Mouse (Mus musculus) CH12.LX (cell line): Measurements from ENCODE around the gene Coq3. TPM values are rescaled to one million over a fixed set of nuclear protein-coding genes. Genes with fewer than 3 reads are reported as not detected.

Source experiments
- DNase-seq: peaks from one replicate; pipeline ENCODE4 v3.0.0-alpha.2; 2013; ENCODE audit errors: extremely low read depth
- H3K27ac ChIP-seq: 2 replicates; pipeline ENCODE4 v1.5.1; 2012; ENCODE audit warnings: low read depth, mild to moderate bottlenecking, control low read depth, moderate library complexity; ENCODE audit not compliant: insufficient read depth
- H3K27me3 ChIP-seq: replicated peaks from 2 replicates; pipeline ENCODE3; 2012; ENCODE audit warnings: inconsistent platforms
- H3K36me3 ChIP-seq, 2 experiments: replicated peaks in 1 of 2; 2 replicates each; pipeline versions ENCODE3 to v1.6.1; 2012; ENCODE audit warnings: inconsistent platforms in 1 of 2, low read length in 1 of 2, mild to moderate bottlenecking in 1 of 2, mixed read lengths in 1 of 2, moderate library complexity in 1 of 2; ENCODE audit not compliant: control insufficient read depth in 1 of 2, insufficient read depth in 1 of 2
- H3K4me1 ChIP-seq, 2 experiments: 2 replicates each; pipeline ENCODE4 v1.6.1; 2012; ENCODE audit warnings: inconsistent platforms in 1 of 2, moderate library complexity in 1 of 2; ENCODE audit not compliant: insufficient read depth in 2 of 2, control insufficient read depth in 1 of 2
- H3K4me2 ChIP-seq: 2 replicates; pipeline ENCODE4 v1.6.1; 2012; ENCODE audit warnings: low read depth, mild to moderate bottlenecking, control low read depth; ENCODE audit not compliant: poor library complexity, insufficient read depth, severe bottlenecking
- H3K4me3 ChIP-seq, 3 experiments: fragments of 150-350 bp in 1 of 3; sonication (generic) in 1 of 3; replicated peaks in 1 of 3; 2 replicates each; pipeline versions ENCODE3 to v1.5.1; 2011 to 2012; ENCODE audit warnings: low read depth in 2 of 3, low read length in 2 of 3, mild to moderate bottlenecking in 2 of 3, moderate library complexity in 2 of 3, control low read depth in 1 of 3, improper control_type of control experiment in 1 of 3, inconsistent platforms in 1 of 3, mixed read lengths in 1 of 3; ENCODE audit not compliant: poor library complexity in 1 of 3
- H3K79me2 ChIP-seq: replicated peaks from 2 replicates; pipeline ENCODE4 v1.6.1; 2012; ENCODE audit warnings: mild to moderate bottlenecking, moderate library complexity; ENCODE audit not compliant: control insufficient read depth, poor library complexity, insufficient read depth, severe bottlenecking; ENCODE audit errors: extremely low read depth
- H3K9ac ChIP-seq: 2 replicates; pipeline ENCODE4 v1.6.1; 2012; ENCODE audit warnings: low read depth, mild to moderate bottlenecking, control low read depth, moderate library complexity; ENCODE audit not compliant: insufficient read depth
- H3K9me3 ChIP-seq: replicated peaks from 2 replicates; pipeline ENCODE3; 2012; ENCODE audit warnings: low read length, inconsistent platforms, mixed read lengths
- BHLHE40 ChIP-seq: IDR thresholded peaks from 2 replicates; pipeline ENCODE4 v1.6.1; 2011; ENCODE audit warnings: mild to moderate bottlenecking, low read depth, low read length, improper control_type of control experiment
- CHD1 ChIP-seq: IDR thresholded peaks from 2 replicates; pipeline ENCODE4 v1.6.1; 2012; ENCODE audit warnings: low read depth, low read length, improper control_type of control experiment, inconsistent platforms
- CHD2 ChIP-seq: IDR thresholded peaks from 2 replicates; pipeline ENCODE4 v1.6.1; 2011; ENCODE audit warnings: low read length, improper control_type of control experiment
- CTCF ChIP-seq, 2 experiments: IDR thresholded peaks in 1 of 2; conservative IDR thresholded peaks in 1 of 2; 2 replicates each; pipeline ENCODE4 v1.5.1; 2011 to 2012; ENCODE audit warnings: low read depth in 2 of 2, low read length in 2 of 2, improper control_type of control experiment in 1 of 2, inconsistent platforms in 1 of 2, mild to moderate bottlenecking in 1 of 2, moderate library complexity in 1 of 2
- ELF1 ChIP-seq: IDR thresholded peaks from 2 replicates; pipeline ENCODE4 v1.6.1; 2014; ENCODE audit warnings: low read depth, mild to moderate bottlenecking, inconsistent platforms, low read length, improper control_type of control experiment
- EP300 ChIP-seq: IDR thresholded peaks from 2 replicates; pipeline ENCODE4 v1.6.1; 2011; ENCODE audit warnings: low read length, improper control_type of control experiment
- ETS1 ChIP-seq: conservative IDR thresholded peaks from 2 replicates; pipeline ENCODE4 v1.6.1; 2012; ENCODE audit warnings: low read depth, mild to moderate bottlenecking, inconsistent platforms, low read length, improper control_type of control experiment, moderate library complexity
- IRF4 ChIP-seq: IDR thresholded peaks from 2 replicates; pipeline ENCODE4 v1.6.1; 2014; ENCODE audit warnings: low read depth, mild to moderate bottlenecking, inconsistent platforms, low read length, improper control_type of control experiment
- JUN ChIP-seq: IDR thresholded peaks from 2 replicates; pipeline ENCODE4 v1.6.1; 2011; ENCODE audit warnings: low read depth, mild to moderate bottlenecking, low read length, improper control_type of control experiment, moderate library complexity; ENCODE audit not compliant: insufficient read depth
- JUND ChIP-seq: conservative IDR thresholded peaks from 2 replicates; pipeline ENCODE4 v1.6.1; 2011; ENCODE audit warnings: low read depth, low read length, improper control_type of control experiment
- KAT2A ChIP-seq: IDR thresholded peaks from 2 replicates; pipeline ENCODE4 v1.6.1; 2012; ENCODE audit warnings: low read length, improper control_type of control experiment, inconsistent platforms; ENCODE audit not compliant: insufficient replicate concordance
- MAFK ChIP-seq: IDR thresholded peaks from 2 replicates; pipeline ENCODE4 v1.6.1; 2011; ENCODE audit warnings: low read length, improper control_type of control experiment; ENCODE audit not compliant: insufficient replicate concordance
- MAX ChIP-seq: IDR thresholded peaks from 2 replicates; pipeline ENCODE4 v1.6.1; 2011; ENCODE audit warnings: low read length, improper control_type of control experiment
- MAZ ChIP-seq: IDR thresholded peaks from 2 replicates; pipeline ENCODE4 v1.6.1; 2012; ENCODE audit warnings: low read depth, mild to moderate bottlenecking, inconsistent platforms, low read length, improper control_type of control experiment, moderate library complexity
- MEF2A ChIP-seq: IDR thresholded peaks from 2 replicates; pipeline ENCODE4 v1.6.1; 2014; ENCODE audit warnings: low read depth, mild to moderate bottlenecking, inconsistent platforms, low read length, improper control_type of control experiment, borderline replicate concordance
- MXI1 ChIP-seq: IDR thresholded peaks from 2 replicates; pipeline ENCODE4 v1.6.1; 2011; ENCODE audit warnings: mild to moderate bottlenecking, low read depth, low read length, improper control_type of control experiment
- MYC ChIP-seq: IDR thresholded peaks from 2 replicates; pipeline ENCODE4 v1.6.1; 2011; ENCODE audit warnings: low read depth, mild to moderate bottlenecking, improper control_type of control experiment, low read length
- PAX5 ChIP-seq: IDR thresholded peaks from 2 replicates; pipeline ENCODE4 v1.6.1; 2012; ENCODE audit warnings: low read length, inconsistent platforms, mixed read lengths
- POLR2AphosphoS2 ChIP-seq: IDR thresholded peaks from 2 replicates; pipeline ENCODE4 v1.6.1; 2011; ENCODE audit warnings: low read depth, low read length, improper control_type of control experiment
- SIN3A ChIP-seq: IDR thresholded peaks from 2 replicates; pipeline ENCODE4 v1.6.1; 2012; ENCODE audit warnings: low read length, improper control_type of control experiment, inconsistent platforms
- SMC3 ChIP-seq: IDR thresholded peaks from 2 replicates; pipeline ENCODE4 v1.6.1; 2011; ENCODE audit warnings: low read depth, low read length, improper control_type of control experiment
- TCF12 ChIP-seq: IDR thresholded peaks from 2 replicates; pipeline ENCODE4 v1.6.1; 2014; ENCODE audit warnings: low read depth, mild to moderate bottlenecking, inconsistent platforms, low read length, improper control_type of control experiment
- USF2 ChIP-seq: conservative IDR thresholded peaks from 2 replicates; pipeline ENCODE4 v1.6.1; 2011; ENCODE audit warnings: low read depth, low read length, improper control_type of control experiment
- ZC3H11A ChIP-seq: IDR thresholded peaks from 2 replicates; pipeline ENCODE4 v1.6.1; 2012; ENCODE audit warnings: low read depth, mild to moderate bottlenecking, inconsistent platforms, low read length, improper control_type of control experiment
- dilution Hi-C: fragments of 300-500 bp; cut with MboI; formaldehyde crosslinking; loops from 2 replicates; pipeline ENCODE4 v1.14.3; 2020; ENCODE audit warnings: low sequenced_read_pairs; ENCODE audit not compliant: extremely low pct_unique_long_range_greater_than_20kb, extremely low pct_ligation_motif_present
- in situ Hi-C: fragments of 300-500 bp; cut with MboI; formaldehyde crosslinking; loops from 3 replicates; pipeline ENCODE4 v1.14.3; 2019; ENCODE audit warnings: low sequenced_read_pairs, low pct_ligation_motif_present, low pct_unique_long_range_greater_than_20kb, mixed read lengths
- polyA plus RNA-seq: library from polyadenylated mRNA; unstranded; fragments of >175 nt; gene quantifications from 2 replicates; pipeline ENCODE4 v1.2.1, GENCODE M21; 2012; ENCODE audit warnings: low read depth; ENCODE audit not compliant: insufficient read length
- total RNA-seq, 2 experiments: library from RNA; depleted of rRNA; stranded (reverse); fragments of 300-350 nt in 1 of 2; fragments of >200 nt in 1 of 2; gene quantifications; 2 replicates each; pipeline ENCODE4 v1.2.3; 2012 to 2014

Coq3 gene
- total and polyA plus RNA-seq, 3 experiments = 5.1 to 9.2 (median 8.2) TPM

- Histone ChIP-seq H3K4me1 (peaks cover 14 to 26% of the 10 kb centered on the region in 2 experiments), H3K9me3 (no peaks in the 10 kb centered on the region), H3K36me3 (no peaks in the 10 kb centered on the region), H3K4me3 (no peak overlapping the region), H3K79me2 (no peaks in the 10 kb centered on the region), H3K27ac (no peak overlapping the region), H3K4me2 (no peak overlapping the region), H3K27me3 (no peaks in the 10 kb centered on the region), H3K9ac (no peak overlapping the region)
- DNase-seq = no peak
- dilution Hi-C loops (no loop called here), in situ Hi-C loops (no loop called here)
- no peak for TF ChIP-seq POLR2AphosphoS2
- TF ChIP-seq JUN = no peak
- no peak for TF ChIP-seq JUND
- TF ChIP-seq MAX = no peak
- TF ChIP-seq KAT2A = no peak
- no peak for TF ChIP-seq CTCF (conservative IDR thresholded peaks at IDR 0.05 in 1 of 2, IDR thresholded peaks at IDR 0.05 in 1 of 2; ENCODE audit: low read depth in 2 of 2, low read length in 2 of 2)
- TF ChIP-seq ZC3H11A = no peak
- no peak for TF ChIP-seq ETS1
- no peak for TF ChIP-seq TCF12
- no peak for TF ChIP-seq MAFK
- no peak for TF ChIP-seq USF2
- no peak for TF ChIP-seq PAX5
- TF ChIP-seq MYC = no peak
- TF ChIP-seq SIN3A = no peak
These were observed 52.5 kb downstream of the Coq3 start for GRCm38 (mm10) chr4:21931772-21932630.

GRCm38 (mm10) chr4:21935378-21935777, 55.9 kb downstream of the Coq3 start:
- in situ Hi-C loops (no loop called here), dilution Hi-C loops (no loop called here)
- Histone ChIP-seq H3K4me2 (peak overlapping the region; percentile 71; the same call in 1 of the 2 replicates), H3K27me3 (no peaks in the 10 kb centered on the region), H3K27ac (no peak overlapping the region; the same call in 1 of the 2 replicates), H3K4me3 (no peak overlapping the region), H3K9ac (no peak overlapping the region), H3K79me2 (no peaks in the 10 kb centered on the region), H3K4me1 (peaks cover 18 to 33% of the 10 kb centered on the region in 2 experiments), H3K36me3 (no peaks in the 10 kb centered on the region), H3K9me3 (no peaks in the 10 kb centered on the region)
- peak; percentile 53 for DNase-seq
- peak; percentile 84 for TF ChIP-seq JUN
- TF ChIP-seq CTCF (conservative IDR thresholded peaks at IDR 0.05 in 1 of 2, IDR thresholded peaks at IDR 0.05 in 1 of 2; ENCODE audit: low read depth in 2 of 2, low read length in 2 of 2) = no peak
- 0 out of 2 replicates have a peak, but pooled peaks have one; percentile 68 for TF ChIP-seq CHD1
- peak; percentile 93 for TF ChIP-seq JUND
- 0 out of 2 replicates have a peak, but pooled peaks have one; percentile 50 for TF ChIP-seq MEF2A
- TF ChIP-seq MAZ = no peak
- TF ChIP-seq MYC = 0 out of 2 replicates have a peak, but pooled peaks have one; percentile 31
- TF ChIP-seq MXI1 = peak; percentile 36; the same call in 1 of the 2 replicates
- TF ChIP-seq IRF4 = peak; percentile 93
- TF ChIP-seq CHD2 = 0 out of 2 replicates have a peak, but pooled peaks have one; percentile 17
- 0 out of 2 replicates have a peak, but pooled peaks have one; percentile 41 for TF ChIP-seq TCF12
- TF ChIP-seq BHLHE40 = peak; percentile 52; the same call in 1 of the 2 replicates
- TF ChIP-seq ETS1 = peak; percentile 66
- no peak for TF ChIP-seq ELF1
- TF ChIP-seq SMC3 = no peak
- no peak for TF ChIP-seq MAX
- peak; percentile 81 for TF ChIP-seq EP300
